8 mouse cellular contexts compared by ENCODE assay signal in genomic region chr10:20723962-20724361, GRCm38 (mm10). TPM values are rescaled to one million over a fixed set of nuclear protein-coding genes. Genes with fewer than 3 reads are reported as not detected.
DNase-seq lines count a peak whose midpoint lies in the region; ATAC-seq lines count a peak whose summit lies in the region.

No protein-coding gene starts in this region.

- no peaks in the 10 kb centered on the region for H3K36me3 ChIP-seq in heart, embryonic 14.5 days (ENCODE audit: control insufficient read depth, insufficient read depth, low read length)
- H3K36me3 ChIP-seq in embryonic facial prominence, embryonic 11.5 days (replicated peaks; ENCODE audit: control insufficient read depth, insufficient read depth, low read depth, low read length): no peaks in the 10 kb centered on the region
- no peaks in the 10 kb centered on the region for H3K36me3 ChIP-seq in hindbrain, embryonic 14.5 days (replicated peaks; ENCODE audit: control insufficient read depth, insufficient read depth)
- no peaks in the 10 kb centered on the region for H3K36me3 ChIP-seq in midbrain, embryonic 12.5 days

- no peak for ATAC-seq in heart, embryonic 14.5 days (ENCODE audit: insufficient number of reproducible peaks, insufficient read depth, low FRiP score, low read depth)
- no peak for ATAC-seq in embryonic facial prominence, embryonic 11.5 days (replicated peaks; ENCODE audit: insufficient number of reproducible peaks, low FRiP score, low TSS enrichment, low read depth)
- ATAC-seq in hindbrain, embryonic 14.5 days (ENCODE audit: low FRiP score): no peak
- no peak for ATAC-seq in midbrain, embryonic 12.5 days (ENCODE audit: low FRiP score, low read depth)

- peaks cover 10 to 26% of the 10 kb centered on the region in 2 experiments for H3K4me1 ChIP-seq in heart, embryonic 14.5 days (ENCODE audit: control insufficient read depth in 2 of 2, insufficient read depth in 2 of 2, low read length in 2 of 2)
- H3K4me1 ChIP-seq in embryonic facial prominence, embryonic 11.5 days (ENCODE audit: control insufficient read depth, insufficient read depth, low read length): no peaks in the 10 kb centered on the region
- H3K4me1 ChIP-seq in hindbrain, embryonic 14.5 days (replicated peaks; ENCODE audit: control insufficient read depth, insufficient read depth, low read length): peaks cover 25% of the 10 kb centered on the region
- H3K4me1 ChIP-seq in midbrain, embryonic 12.5 days: peaks cover 30% of the 10 kb centered on the region

- no peaks in the 10 kb centered on the region for H3K9me3 ChIP-seq in heart, embryonic 14.5 days (ENCODE audit: control insufficient read depth, low read length)
- H3K9me3 ChIP-seq in embryonic facial prominence, embryonic 11.5 days (replicated peaks; ENCODE audit: control insufficient read depth, low read length): no peaks in the 10 kb centered on the region
- H3K9me3 ChIP-seq in hindbrain, embryonic 14.5 days (ENCODE audit: control insufficient read depth, low read length): no peaks in the 10 kb centered on the region
- no peaks in the 10 kb centered on the region for H3K9me3 ChIP-seq in midbrain, embryonic 12.5 days

- no peak for DNase-seq in heart, adult 9 months (ENCODE audit: low spot score in 2 of 2)
- DNase-seq in embryonic facial prominence, embryonic 11.5 days (ENCODE audit: low spot score): peak; percentile 21
- no peak for DNase-seq in hindbrain, embryonic 14.5 days (ENCODE audit: low spot score)
- no peak for DNase-seq in right cerebral cortex, postnatal 25 days
- no peak for DNase-seq in layer of hippocampus, adult 11-12 months (ENCODE audit: low spot score)
- DNase-seq in thymus, postnatal 10 days (ENCODE audit: low spot score in 2 of 2): no peak

- H3K4me2 ChIP-seq in heart, embryonic 14.5 days (ENCODE audit: low read length): peak overlapping the region; percentile 67
- H3K4me2 ChIP-seq in embryonic facial prominence, embryonic 11.5 days (ENCODE audit: low read depth, low read length): peak overlapping the region; percentile 46
- H3K4me2 ChIP-seq in hindbrain, embryonic 14.5 days (replicated peaks): peak overlapping the region; percentile 63
- peak overlapping the region; percentile 49 for H3K4me2 ChIP-seq in midbrain, embryonic 12.5 days (replicated peaks)

- 37% methylated on average over 3 of the region's 3 CpGs for WGBS in heart, embryonic 14.5 days
- 16% methylated on average over 3 of the region's 3 CpGs for WGBS in embryonic facial prominence, embryonic 11.5 days
- WGBS in hindbrain, embryonic 14.5 days: 7% methylated on average over 3 of the region's 3 CpGs
- 23% methylated on average over 3 of the region's 3 CpGs for WGBS in midbrain, embryonic 12.5 days

- H3K27ac ChIP-seq in heart, embryonic 14.5 days (replicated peaks in 1 of 2; ENCODE audit: control insufficient read depth in 1 of 2, insufficient read depth in 1 of 2, low read depth in 2 of 2, low read length in 2 of 2): peak overlapping the region; percentile 61 to 78; a peak in 3 of 4 replicates
- H3K27ac ChIP-seq in embryonic facial prominence, embryonic 11.5 days (replicated peaks; ENCODE audit: low read depth, low read length): no peak overlapping the region
- H3K27ac ChIP-seq in hindbrain, embryonic 14.5 days: peak overlapping the region; percentile 66; the same call in 1 of the 2 replicates
- no peak overlapping the region for H3K27ac ChIP-seq in midbrain, embryonic 12.5 days (replicated peaks)

- H3K9ac ChIP-seq in heart, embryonic 14.5 days (ENCODE audit: low read length): peak overlapping the region; percentile 73
- H3K9ac ChIP-seq in embryonic facial prominence, embryonic 11.5 days (replicated peaks; ENCODE audit: low read length): peak overlapping the region; percentile 48
- H3K9ac ChIP-seq in hindbrain, embryonic 14.5 days: peak overlapping the region; percentile 50
- peak overlapping the region; percentile 15; the same call in 1 of the 2 replicates for H3K9ac ChIP-seq in midbrain, embryonic 12.5 days (replicated peaks)

- no peaks in the 10 kb centered on the region for H3K27me3 ChIP-seq in heart, embryonic 14.5 days (ENCODE audit: control insufficient read depth, insufficient read depth, low read length)
- H3K27me3 ChIP-seq in embryonic facial prominence, embryonic 11.5 days (ENCODE audit: control insufficient read depth, insufficient read depth, low read length): no peaks in the 10 kb centered on the region
- H3K27me3 ChIP-seq in hindbrain, embryonic 14.5 days (ENCODE audit: control insufficient read depth, insufficient read depth, low read length): no peaks in the 10 kb centered on the region
- peaks cover 5% of the 10 kb centered on the region; the same call in 1 of the 2 replicates for H3K27me3 ChIP-seq in midbrain, embryonic 12.5 days

- peak overlapping the region; percentile 41 to 48 for H3K4me3 ChIP-seq in heart, embryonic 14.5 days (ENCODE audit: control insufficient read depth in 1 of 2, insufficient read depth in 1 of 2, low read depth in 1 of 2, low read length in 2 of 2)
- peak overlapping the region; percentile 32 for H3K4me3 ChIP-seq in embryonic facial prominence, embryonic 11.5 days (ENCODE audit: low read depth, low read length)
- peak overlapping the region; percentile 29 for H3K4me3 ChIP-seq in hindbrain, embryonic 14.5 days (replicated peaks; ENCODE audit: low read length)
- H3K4me3 ChIP-seq in midbrain, embryonic 12.5 days: peak overlapping the region; percentile 28

RNA-seq across cellular contexts. Expression of gene Pde7b, which starts 0.9 kb away (rescaled TPM):
- 12.2 and 12.3 TPM in 2 replicates for polyA plus RNA-seq in heart, embryonic 14.5 days (2014; fragmentation: Nextera tagmentation; extraction: Ambion mirVana)
- 4.3 and 5.5 TPM in 2 replicates for polyA plus RNA-seq in embryonic facial prominence, embryonic 11.5 days (2014; fragmentation: Nextera tagmentation; extraction: Ambion mirVana)
- polyA plus RNA-seq in hindbrain, embryonic 14.5 days (2014; fragmentation: Nextera tagmentation; extraction: Ambion mirVana): 3.5 and 3.9 TPM in 2 replicates
- 3.0 and 3.2 TPM in 2 replicates for polyA plus RNA-seq in midbrain, embryonic 12.5 days (2016; fragmentation: Nextera tagmentation; extraction: Ambion mirVana)

Comparison
In these comparisons a context has a peak if more than half of its experiments do, and no peak if none do; other contexts are left out.
1. H3K27ac ChIP-seq: peak in heart, embryonic 14.5 days (2 of 2) and hindbrain, embryonic 14.5 days (single experiment); none in embryonic facial prominence, embryonic 11.5 days (single experiment) and midbrain, embryonic 12.5 days (single experiment).
2. H3K9ac ChIP-seq: peak in every context shown above with its lines; median percentile 73 in heart, embryonic 14.5 days; 50 in hindbrain, embryonic 14.5 days; 48 in embryonic facial prominence, embryonic 11.5 days; 15 in midbrain, embryonic 12.5 days.
3. Peak in every context shown above with its lines, with median percentiles within 50 percentile points of each other: H3K4me2 ChIP-seq and H3K4me3 ChIP-seq.